Mouse (Mus musculus): ENCODE data around the gene Grik4.

GRCm38 (mm10) chr9:42792381-42792780 is 151.9 kb downstream of the Grik4 start:
- TF ChIP-seq CHD2 (IDR thresholded peaks at IDR 0.05; ENCODE audit: low read depth, low read length) (no peak), HCFC1 (IDR thresholded peaks at IDR 0.05; ENCODE audit: borderline replicate concordance, insufficient read depth, low read length) (no peak)
